Mouse (Mus musculus) skeletal muscle tissue, postnatal 0 days (tissue): ENCODE data around the gene Tbl2. TPM values are rescaled to one million over a fixed set of nuclear protein-coding genes. Genes with fewer than 3 reads are reported as not detected.

Experiments used
- microRNA-seq, 2 experiments: library from miRNA; unstranded; fragments of <30 nt; microRNA quantifications; one replicate each; pipeline ENCODE4; 2016
- polyA plus RNA-seq: library from polyadenylated mRNA; unstranded; fragments of >200 nt; fragmentation: Nextera tagmentation; extraction: Ambion mirVana; gene quantifications from 2 replicates; pipeline ENCODE4 v1.2.1, GENCODE M21; 2015

Gene Tbl2
- 12.9 and 16.9 TPM in 2 replicates for polyA plus RNA-seq

DNA sequence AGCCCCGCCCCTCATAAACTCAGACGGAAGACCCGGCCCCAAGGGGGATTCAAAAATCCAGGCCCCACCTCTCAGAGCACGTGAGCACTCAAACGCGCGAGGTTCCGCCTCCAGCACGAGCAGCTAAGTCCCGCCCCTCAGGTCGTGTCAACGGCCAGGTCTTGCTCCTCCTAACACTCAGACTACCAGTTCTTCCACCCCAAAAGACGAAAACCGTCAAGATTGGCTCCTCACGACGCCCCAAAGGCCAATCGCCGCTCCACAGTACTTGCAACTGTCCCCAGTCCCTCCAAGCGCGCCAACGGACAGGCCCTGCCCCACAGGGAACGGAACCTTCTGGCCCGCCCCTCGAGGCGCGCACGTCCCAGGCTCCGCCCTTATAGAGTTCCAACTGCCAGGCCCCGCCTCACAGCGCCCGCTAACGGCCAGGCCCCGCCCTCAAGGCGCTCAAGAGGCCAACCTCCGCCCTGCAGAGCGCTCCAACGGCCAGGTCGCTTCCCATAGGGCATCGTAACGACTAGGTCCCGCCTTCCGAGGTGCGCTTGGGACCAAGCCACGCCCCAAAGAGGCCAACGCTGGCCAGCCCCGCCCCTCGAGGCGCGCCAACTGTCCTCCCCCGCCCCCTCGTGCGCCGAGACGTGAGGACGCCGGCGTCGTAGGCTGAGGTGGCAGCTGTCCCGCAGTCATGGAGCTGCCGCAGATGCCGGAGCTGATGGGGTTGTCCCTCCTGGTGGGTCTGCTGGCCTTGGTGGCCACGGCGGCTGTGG, at the start of gene Tbl2:
TSS of gene Tbl2 (plus strand) at position 605 of the 767 bp plus-strand sequence.

DNA sequence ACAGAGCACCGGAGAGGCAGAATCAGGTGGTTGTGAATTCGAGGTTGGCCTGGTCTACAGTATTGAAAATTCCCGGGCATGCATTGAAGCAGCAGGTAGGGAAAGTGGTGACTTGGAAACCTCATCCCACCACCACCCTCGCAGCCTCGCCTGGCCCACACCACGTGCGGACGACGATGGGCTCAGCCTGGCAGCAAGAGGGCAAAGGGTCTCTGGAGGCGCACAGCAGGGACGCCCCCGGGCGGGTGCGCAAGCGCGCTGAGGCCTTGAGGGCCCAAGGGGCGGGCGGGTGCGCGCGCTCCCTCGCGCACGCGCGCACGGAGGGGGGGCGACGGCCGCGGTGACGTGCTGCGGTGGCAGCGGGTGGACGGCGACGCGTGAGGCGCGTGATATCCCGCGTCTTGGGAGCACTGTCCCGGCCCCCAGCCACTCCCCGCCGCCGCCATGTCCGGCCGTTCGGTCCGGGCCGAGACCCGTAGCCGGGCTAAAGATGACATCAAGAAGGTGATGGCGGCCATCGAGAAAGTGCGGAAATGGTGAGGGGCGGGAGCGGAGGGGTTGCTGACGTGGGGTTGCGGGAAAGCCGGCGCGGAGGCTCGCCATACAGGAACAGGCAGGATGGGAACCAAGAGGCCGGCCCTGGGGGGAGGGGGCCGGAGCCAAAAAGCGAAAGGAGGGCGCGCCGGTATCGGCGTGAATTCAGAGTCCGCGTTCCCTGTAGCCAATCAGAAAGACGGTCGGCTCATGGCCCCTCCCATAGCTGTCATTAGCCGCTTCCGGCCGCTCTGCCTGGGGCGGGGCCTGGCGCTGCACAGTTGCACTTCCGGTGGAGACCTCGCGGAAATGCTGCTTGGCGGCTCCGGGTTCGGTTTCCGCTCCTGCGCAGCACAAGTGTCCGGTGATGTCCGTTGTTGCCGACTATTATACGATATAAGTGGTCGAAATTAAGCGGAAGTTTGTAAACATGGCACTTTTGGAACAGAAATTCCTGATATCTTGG, 18.9 kb downstream of the Tbl2 start, which contains the start of gene Bcl7b:
TSS of gene Bcl7b (plus strand) at position 221 of the 1,000 bp plus-strand sequence.

GRCm38 (mm10) chr5:135186621-135187348, 37.3 kb downstream of the Tbl2 start, which contains the start of gene Baz1b:
Gene Baz1b, plus strand, starts transcription at chr5:135187264.

Small RNA genes lying within 50 kb of the gene (microRNA-seq; reads per million reads assigned to microRNA genes)
- 0 reads per million in 2 experiments for gene Gm25315

Other genes starting within 250 kb of the Tbl2 start
- not detected in 2 replicates for gene Tmem270, start 242.9 kb upstream of the Tbl2 start, polyA plus RNA-seq
- not detected in 2 replicates for gene Cldn13, start 234.1 kb upstream of the Tbl2 start, polyA plus RNA-seq
- 9.7 and 10.3 TPM in 2 replicates for gene Mettl27, start 217.3 kb upstream of the Tbl2 start, polyA plus RNA-seq
- gene Cldn4, start 202.7 kb upstream of the Tbl2 start, polyA plus RNA-seq = 0.10 and 0.84 TPM in 2 replicates
- 0.38 TPM in 1 of 2 replicates, not detected in the other for gene Cldn3, start 163.4 kb upstream of the Tbl2 start, polyA plus RNA-seq
- 64.2 and 64.4 TPM in 2 replicates for gene Abhd11, start 140.5 kb upstream of the Tbl2 start, polyA plus RNA-seq
- 1.7 and 1.9 TPM in 2 replicates for gene Stx1a, start 126.2 kb upstream of the Tbl2 start, polyA plus RNA-seq
- gene Dnajc30, start 85.5 kb upstream of the Tbl2 start, polyA plus RNA-seq = 34.0 and 34.2 TPM in 2 replicates
- 38.2 and 48.1 TPM in 2 replicates for gene Bud23, start 84.7 kb upstream of the Tbl2 start, polyA plus RNA-seq
- 2.1 and 2.6 TPM in 2 replicates for gene Vps37d, start 71.4 kb upstream of the Tbl2 start, polyA plus RNA-seq
- gene Mlxipl, start 59.8 kb upstream of the Tbl2 start, polyA plus RNA-seq = 9.6 and 9.8 TPM in 2 replicates
- gene Bcl7b, start 18.6 kb downstream of the Tbl2 start, polyA plus RNA-seq = 37.1 and 39.5 TPM in 2 replicates
- 13.8 and 14.0 TPM in 2 replicates for gene Baz1b, start 37.6 kb downstream of the Tbl2 start, polyA plus RNA-seq
- 24.7 and 25.4 TPM in 2 replicates for gene Fzd9, start 101.6 kb downstream of the Tbl2 start, polyA plus RNA-seq
- not detected in 2 replicates for gene Fkbp6, start 200.4 kb downstream of the Tbl2 start, polyA plus RNA-seq
- gene Trim50, start 203.6 kb downstream of the Tbl2 start, polyA plus RNA-seq = not detected in 2 replicates
- 15.5 and 15.6 TPM in 2 replicates for gene Nsun5, start 220.3 kb downstream of the Tbl2 start, polyA plus RNA-seq
- gene Pom121, start 244.9 kb downstream of the Tbl2 start, polyA plus RNA-seq = 4.6 TPM in 2 replicates